Mouse (Mus musculus) heart, adult 2 months (tissue): ENCODE measurements around the gene Cebpb. TPM values are rescaled to one million over a fixed set of nuclear protein-coding genes. Genes with fewer than 3 reads are reported as not detected.

Source experiments
- DNase-seq, 2 experiments: peaks; one replicate each; pipeline ENCODE4 v3.0.0; 2021
- H3K27ac ChIP-seq: fragments of 200-600 bp; 2 replicates; pipeline ENCODE4 v1.8.1; 2022
- H3K27me3 ChIP-seq: fragments of 200-500 bp; 2 replicates; pipeline ENCODE4 v1.6.1; 2012; ENCODE audit warnings: mild to moderate bottlenecking, low read length, inconsistent platforms, mixed read lengths; ENCODE audit not compliant: control insufficient read depth, insufficient read depth
- H3K36me3 ChIP-seq: fragments of 200-500 bp; 2 replicates; pipeline ENCODE4 v1.6.1; 2012; ENCODE audit warnings: low read length, inconsistent platforms; ENCODE audit not compliant: control insufficient read depth, insufficient read depth
- H3K4me1 ChIP-seq: fragments of 200-500 bp; 2 replicates; pipeline ENCODE4 v1.6.1; 2011; ENCODE audit warnings: low read length; ENCODE audit not compliant: control insufficient read depth, insufficient read depth
- H3K4me3 ChIP-seq: fragments of 200-600 bp; 2 replicates; pipeline ENCODE4 v1.8.1; 2022
- H3K79me2 ChIP-seq: fragments of 200-500 bp; replicated peaks from 2 replicates; pipeline ENCODE4 v1.6.1; 2012; ENCODE audit warnings: mild to moderate bottlenecking, inconsistent platforms, low read length, moderate library complexity, mixed read lengths; ENCODE audit not compliant: control insufficient read depth, insufficient read depth
- H3K9ac ChIP-seq: fragments of 200-500 bp; 2 replicates; pipeline ENCODE4 v1.6.1; 2012; ENCODE audit warnings: low read depth, mild to moderate bottlenecking, control low read depth, inconsistent platforms, low read length, mixed read lengths
- CTCF ChIP-seq: fragments of 200-600 bp; IDR thresholded peaks from 2 replicates; pipeline ENCODE4 v1.8.1; 2022; ENCODE audit warnings: antibody characterized with exemption, mild to moderate bottlenecking, moderate library complexity
- EP300 ChIP-seq: fragments of 200-500 bp; IDR thresholded peaks from 2 replicates; pipeline ENCODE4 v1.6.1; 2011; ENCODE audit warnings: low read depth, low read length, control low read depth; ENCODE audit not compliant: insufficient read depth
- POLR2A ChIP-seq: fragments of 200-500 bp; IDR thresholded peaks from 2 replicates; pipeline ENCODE4 v1.6.1; 2011; ENCODE audit warnings: mild to moderate bottlenecking, low read depth, low read length, control low read depth; ENCODE audit not compliant: insufficient read depth
- WGBS: fragments of 180-500 bp; shearing (Covaris S2); methylation state at CpG from one replicate; pipeline ENCODE4 v1.1.7; 2018; 5-methylcytosine and 5-hydroxymethylcytosine counted together
- intact Hi-C: fragments of 180-260 bp; cut with DNase I; formaldehyde crosslinking; loops from one replicate; pipeline ENCODE4 v1.15.1; 2025
- polyA plus RNA-seq: library from polyadenylated mRNA; depleted of rRNA; stranded (reverse); fragments of >200 nt; gene quantifications from 2 replicates; pipeline ENCODE4 v1.2.3, GENCODE M21; 2012
- total RNA-seq, 2 experiments: library from RNA; stranded (reverse); gene quantifications; 2 replicates each; pipeline ENCODE4 v1.2.3; 2021

Cebpb gene
- total and polyA plus RNA-seq, 3 experiments = 77.8 to 133 (median 88.1) TPM

GRCm38 (mm10) chr2:167646411-167646810, 42.3 kb upstream of the Cebpb start:
- no peak for DNase-seq
- H3K79me2 ChIP-seq = no peaks in the 10 kb centered on the region
- WGBS = 88% methylated on average over 4 of the region's 4 CpGs
- TF ChIP-seq POLR2A (no peak), CTCF (0 out of 2 replicates have a peak, but pooled peaks have one; percentile 13)
- H3K27ac ChIP-seq = no peak overlapping the region
- no peaks in the 10 kb centered on the region for H3K36me3 ChIP-seq
- no peaks in the 10 kb centered on the region for H3K27me3 ChIP-seq
- H3K4me1 ChIP-seq = no peaks in the 10 kb centered on the region
- no peak overlapping the region for H3K9ac ChIP-seq
- intact Hi-C loops = no loop called here
- H3K4me3 ChIP-seq = no peak overlapping the region

DNA sequence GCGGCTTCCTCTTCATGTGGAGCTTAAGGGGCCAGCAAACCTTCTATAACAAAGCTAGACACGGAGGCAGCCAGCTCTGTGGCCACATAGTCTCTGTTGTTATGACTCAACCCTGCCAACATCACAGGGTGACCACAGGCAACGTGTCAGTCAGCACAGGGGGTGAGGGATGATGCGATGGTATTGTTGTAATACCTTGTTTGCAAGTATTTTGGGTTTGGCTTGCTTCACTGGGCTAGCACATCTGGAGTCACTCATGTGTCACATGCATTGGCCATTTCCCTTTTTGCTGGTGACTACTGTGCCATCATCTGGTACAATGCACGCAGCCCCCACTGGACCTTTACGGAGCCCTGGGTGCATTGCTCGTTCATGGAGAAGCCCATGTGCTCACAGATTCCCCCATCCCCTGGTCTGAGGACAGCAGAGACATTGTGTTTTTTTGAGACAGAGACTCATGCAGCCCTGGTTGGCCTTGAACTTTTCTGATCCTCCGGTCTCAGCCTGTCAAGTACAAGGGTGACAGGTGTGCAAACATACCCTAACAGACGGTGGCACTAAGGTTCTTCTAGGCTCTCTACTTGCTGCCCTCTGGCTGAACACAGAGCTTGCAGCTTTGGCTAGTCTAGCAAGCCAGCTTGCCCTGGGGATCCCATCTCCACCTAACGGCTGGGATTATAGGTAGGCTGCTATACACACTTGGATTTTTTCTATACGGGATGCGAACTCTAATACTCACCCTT, 39.3 kb upstream of the Cebpb start:
- Histone ChIP-seq H3K36me3 (no peaks in the 10 kb centered on the region), H3K4me1 (no peaks in the 10 kb centered on the region), H3K9ac (no peak overlapping the region), H3K4me3 (no peak overlapping the region), H3K27me3 (no peaks in the 10 kb centered on the region), H3K27ac (no peak overlapping the region), H3K79me2 (peaks cover 2% of the 10 kb centered on the region)
- intact Hi-C loops = no loop called here
- 81% methylated on average over 12 of the region's 12 CpGs for WGBS
- DNase-seq = no peak
- TF ChIP-seq POLR2A = no peak
- no peak for TF ChIP-seq CTCF
- TF ChIP-seq EP300 = no peak

DNA sequence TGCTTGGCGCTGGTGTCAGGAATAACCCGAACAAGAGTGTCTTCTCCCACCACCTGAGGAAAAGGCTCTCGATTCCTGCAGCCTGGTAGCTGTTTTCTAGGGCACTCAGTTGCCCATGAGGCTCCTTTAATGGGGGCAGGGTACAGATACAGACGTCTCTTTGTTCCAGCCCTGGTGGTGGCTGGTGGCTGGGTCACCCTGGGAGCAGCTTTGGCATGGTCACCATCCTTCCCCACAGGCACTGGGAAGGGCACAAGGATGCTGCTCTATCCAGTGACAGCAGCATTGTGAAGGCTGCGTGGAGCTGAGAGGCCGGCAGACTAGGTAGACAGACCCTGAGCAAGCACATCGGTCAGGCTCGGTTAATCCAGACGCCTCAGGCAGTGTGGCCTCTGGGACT, 37.1 kb upstream of the Cebpb start:
- 95% methylated on average over 9 of the region's 9 CpGs for WGBS
- Histone ChIP-seq H3K27ac (no peak overlapping the region), H3K36me3 (no peaks in the 10 kb centered on the region), H3K4me1 (no peaks in the 10 kb centered on the region; the same call in 1 of the 2 replicates), H3K79me2 (peaks cover 2% of the 10 kb centered on the region), H3K27me3 (no peaks in the 10 kb centered on the region), H3K9ac (no peak overlapping the region), H3K4me3 (no peak overlapping the region)
- intact Hi-C loops = no loop called here
- TF ChIP-seq EP300 = no peak
- no peak for TF ChIP-seq POLR2A
- TF ChIP-seq CTCF = no peak
- no peak for DNase-seq

DNA sequence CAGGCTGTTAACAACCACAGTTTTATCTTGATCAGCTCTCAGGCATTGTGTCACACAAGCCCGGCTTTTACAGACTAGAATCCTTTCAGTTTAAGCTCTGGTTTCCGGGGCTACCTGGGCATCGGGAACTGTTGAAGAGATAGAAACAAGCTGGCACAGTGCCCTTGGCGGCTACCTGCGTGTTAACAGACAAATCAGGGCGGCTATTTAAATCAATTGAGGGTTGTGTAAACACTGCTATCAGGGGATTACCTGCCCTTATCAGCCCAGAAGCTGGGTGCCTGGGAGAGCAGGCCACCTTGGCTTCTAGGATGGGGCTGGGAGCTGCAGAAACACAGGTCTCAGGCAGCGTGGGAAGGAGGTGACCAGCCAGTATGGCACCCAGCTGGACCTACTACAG, 36.0 kb upstream of the Cebpb start:
- Histone ChIP-seq H3K27ac (no peak overlapping the region), H3K9ac (no peak overlapping the region), H3K4me3 (no peak overlapping the region), H3K4me1 (peaks cover 4% of the 10 kb centered on the region), H3K27me3 (no peaks in the 10 kb centered on the region), H3K79me2 (peaks cover 4% of the 10 kb centered on the region), H3K36me3 (no peaks in the 10 kb centered on the region)
- no peak for TF ChIP-seq EP300
- no peak for TF ChIP-seq CTCF
- TF ChIP-seq POLR2A = no peak
- no peak for DNase-seq
- intact Hi-C loops = no loop called here
- WGBS = 73% methylated on average over 7 of the region's 7 CpGs

DNA sequence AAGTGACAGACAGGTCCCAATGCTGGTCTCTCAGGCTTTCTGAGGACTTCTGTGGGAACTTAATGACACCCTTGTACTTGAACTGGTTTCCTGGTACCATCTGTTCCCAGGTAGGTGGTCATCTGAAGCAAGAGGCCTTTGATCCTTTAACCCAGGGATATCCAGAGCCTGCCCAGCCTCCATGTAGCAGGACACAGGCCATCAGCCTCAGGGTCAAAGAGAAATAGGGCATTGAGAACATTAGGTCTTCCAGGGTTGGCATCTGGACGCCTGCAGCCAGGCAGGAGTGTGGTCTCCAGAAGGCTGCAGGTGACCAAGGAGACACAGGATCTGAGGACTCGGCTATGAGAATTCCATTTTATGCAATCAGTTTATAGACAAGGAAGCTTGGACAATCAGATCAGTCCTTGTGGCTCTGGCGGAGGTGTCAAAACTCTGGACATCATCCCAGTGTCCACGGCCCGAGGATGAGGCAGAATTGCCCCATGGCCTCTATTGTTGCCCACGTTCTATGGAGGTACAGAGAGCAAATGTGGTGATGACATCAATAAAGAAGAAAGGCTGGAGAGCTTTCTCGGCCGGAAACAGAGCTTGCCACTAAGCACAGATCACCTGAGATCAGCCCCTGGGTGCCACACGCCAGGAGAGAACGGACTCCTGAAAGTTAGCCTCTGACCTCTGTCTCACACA, 33.7 kb upstream of the Cebpb start:
- no peaks in the 10 kb centered on the region for H3K27me3 ChIP-seq
- H3K27ac ChIP-seq = no peak overlapping the region
- no peak for TF ChIP-seq POLR2A
- TF ChIP-seq CTCF = no peak
- no peak for TF ChIP-seq EP300
- H3K4me1 ChIP-seq = peaks cover 9% of the 10 kb centered on the region
- intact Hi-C loops = no loop called here
- no peaks in the 10 kb centered on the region for H3K36me3 ChIP-seq
- 84% methylated on average over 10 of the region's 10 CpGs for WGBS
- DNase-seq = no peak
- no peak overlapping the region for H3K4me3 ChIP-seq
- H3K79me2 ChIP-seq = peaks cover 4% of the 10 kb centered on the region
- no peak overlapping the region for H3K9ac ChIP-seq
